15 mouse cellular contexts compared by ENCODE assay signal in the genomic region with DNA sequence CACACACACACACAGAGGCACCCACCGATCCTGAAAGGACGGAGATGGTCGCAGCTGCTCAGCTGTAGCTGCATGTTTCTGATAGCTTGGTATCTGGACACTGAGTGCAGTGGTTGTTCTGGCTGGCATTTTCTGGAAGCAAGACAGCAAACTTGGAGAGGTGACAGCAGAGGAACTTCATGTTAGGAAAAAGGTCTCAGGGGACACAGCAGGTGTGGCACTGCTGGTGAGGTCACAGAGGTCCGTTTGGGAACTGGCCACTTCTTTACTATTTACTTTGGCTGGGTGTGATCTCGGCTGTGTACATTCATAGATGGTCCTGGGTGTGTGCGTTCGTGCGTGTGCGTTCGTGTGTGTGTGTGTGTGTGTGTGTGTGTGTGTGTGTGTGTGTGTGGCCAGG. TPM values are rescaled to one million over a fixed set of nuclear protein-coding genes. Genes with fewer than 3 reads are reported as not detected.
DNase-seq lines count a peak whose midpoint lies in the region; ATAC-seq and TF ChIP-seq lines count a peak whose summit lies in the region.
"Had no signal": no experiment of that assay in that cellular context is flagged by ENCODE, and none has a peak within 500 bp of the region (broad histone marks: within the 10 kb centered on the region; RNA-seq: fewer than 3 reads in every experiment).

No protein-coding gene starts in this region.

- peak; percentile 11 for DNase-seq in adrenal gland, postnatal 14 days
- no peak for DNase-seq in adrenal gland, postnatal 36 days
- DNase-seq in kidney, postnatal 14 days, result peak; percentile 14
- DNase-seq in kidney, postnatal 25 days, result no peak
- no peak for DNase-seq in liver, embryonic 14.5 days (ENCODE audit: low read depth in 3 of 3, low spot score in 3 of 3)
- DNase-seq in midbrain, embryonic 11.5 days (ENCODE audit: low spot score, missing footprints), result no peak
- DNase-seq: cerebellum, adult 11 months; cerebellum, postnatal 25 days; gastrocnemius, adult 2 months; kidney, postnatal 10 days had no signal

- H3K27me3 ChIP-seq in liver, embryonic 14.5 days (ENCODE audit: control insufficient read depth, insufficient read depth, low read length), result no peaks in the 10 kb centered on the region
- no peaks in the 10 kb centered on the region for H3K27me3 ChIP-seq in stomach, embryonic 15.5 days (replicated peaks)
- H3K27me3 ChIP-seq in midbrain, embryonic 11.5 days (ENCODE audit: control insufficient read depth, insufficient read depth, low read length), result no peaks in the 10 kb centered on the region
- H3K27me3 ChIP-seq: forebrain, embryonic 15.5 days; lung, embryonic 15.5 days; midbrain, embryonic 13.5 days had no signal

- no peak for TF ChIP-seq CTCF in liver, embryonic 14.5 days (IDR thresholded peaks at IDR 0.05; ENCODE audit: low read depth)

- no peak for TF ChIP-seq EP300 in liver, embryonic 14.5 days (IDR thresholded peaks at IDR 0.05; ENCODE audit: low read depth)

- H3K9me3 ChIP-seq in liver, embryonic 14.5 days (ENCODE audit: control insufficient read depth, low read length), result no peaks in the 10 kb centered on the region
- no peaks in the 10 kb centered on the region for H3K9me3 ChIP-seq in stomach, embryonic 15.5 days
- no peaks in the 10 kb centered on the region for H3K9me3 ChIP-seq in midbrain, embryonic 11.5 days (ENCODE audit: control insufficient read depth, low read length)
- H3K9me3 ChIP-seq: forebrain, embryonic 15.5 days; lung, embryonic 15.5 days; midbrain, embryonic 13.5 days had no signal

- no peak overlapping the region for H3K4me3 ChIP-seq in liver, embryonic 14.5 days (ENCODE audit: insufficient read depth in 1 of 2, low read depth in 2 of 2, low read length in 2 of 2)
- no peak overlapping the region for H3K4me3 ChIP-seq in stomach, embryonic 15.5 days (replicated peaks)
- H3K4me3 ChIP-seq in midbrain, embryonic 11.5 days (ENCODE audit: low read depth, low read length), result no peak overlapping the region
- H3K4me3 ChIP-seq: forebrain, embryonic 15.5 days; gastrocnemius, adult 2 months; lung, embryonic 15.5 days; midbrain, embryonic 13.5 days had no signal

- H3K4me1 ChIP-seq in liver, embryonic 14.5 days (replicated peaks; ENCODE audit: control insufficient read depth in 2 of 2, insufficient read depth in 2 of 2, low read length in 1 of 2), result peaks cover 0 to 10% of the 10 kb centered on the region in 2 experiments; a peak in 1 of 4 replicates
- H3K4me1 ChIP-seq in stomach, embryonic 15.5 days, result peaks cover 10% of the 10 kb centered on the region
- no peaks in the 10 kb centered on the region for H3K4me1 ChIP-seq in midbrain, embryonic 11.5 days (ENCODE audit: control insufficient read depth, insufficient read depth, low read length)

- H3K36me3 ChIP-seq in liver, embryonic 14.5 days (replicated peaks; ENCODE audit: control insufficient read depth, insufficient read depth, low read depth), result no peaks in the 10 kb centered on the region
- H3K36me3 ChIP-seq in stomach, embryonic 15.5 days, result no peaks in the 10 kb centered on the region
- no peaks in the 10 kb centered on the region for H3K36me3 ChIP-seq in midbrain, embryonic 11.5 days (ENCODE audit: control insufficient read depth, insufficient read depth, low read length)
- H3K36me3 ChIP-seq: forebrain, embryonic 15.5 days; lung, embryonic 15.5 days; midbrain, embryonic 13.5 days had no signal

- no peak overlapping the region for H3K4me2 ChIP-seq in liver, embryonic 14.5 days (ENCODE audit: low read depth)
- H3K4me2 ChIP-seq in stomach, embryonic 15.5 days, result no peak overlapping the region
- H3K4me2 ChIP-seq in midbrain, embryonic 11.5 days, result no peak overlapping the region
- H3K4me2 ChIP-seq: forebrain, embryonic 15.5 days; lung, embryonic 15.5 days; midbrain, embryonic 13.5 days had no signal

- H3K27ac ChIP-seq in liver, embryonic 14.5 days, result no peak overlapping the region
- no peak overlapping the region for H3K27ac ChIP-seq in stomach, embryonic 15.5 days
- no peak overlapping the region for H3K27ac ChIP-seq in midbrain, embryonic 11.5 days (ENCODE audit: low read depth, low read length)
- H3K27ac ChIP-seq: forebrain, embryonic 15.5 days; gastrocnemius, adult 2 months; lung, embryonic 15.5 days; midbrain, embryonic 13.5 days had no signal

- no peak overlapping the region for H3K9ac ChIP-seq in liver, embryonic 14.5 days (replicated peaks)
- H3K9ac ChIP-seq in stomach, embryonic 15.5 days, result no peak overlapping the region
- H3K9ac ChIP-seq in midbrain, embryonic 11.5 days (ENCODE audit: low read length), result no peak overlapping the region
- H3K9ac ChIP-seq: forebrain, embryonic 15.5 days; lung, embryonic 15.5 days; midbrain, embryonic 13.5 days had no signal

- ATAC-seq in liver, embryonic 14.5 days (ENCODE audit: insufficient read depth), result peak; percentile 47; the same call in 1 of the 2 replicates
- 0 out of 2 replicates have a peak, but pooled peaks have one; percentile 61 for ATAC-seq in stomach, embryonic 15.5 days (ENCODE audit: insufficient read depth, low FRiP score, low read depth)
- no peak for ATAC-seq in midbrain, embryonic 11.5 days (ENCODE audit: low FRiP score)
- no peak for ATAC-seq in megakaryocyte, adult 5-6 weeks (ENCODE audit: poor library complexity, severe bottlenecking)
- ATAC-seq: forebrain, embryonic 15.5 days; midbrain, embryonic 13.5 days had no signal

- 55% methylated on average over 10 of the region's 10 CpGs for WGBS in liver, embryonic 14.5 days (ENCODE audit: insufficient replicate concordance)
- 66% methylated on average over 10 of the region's 10 CpGs for WGBS in stomach, embryonic 15.5 days
- 80% methylated on average over 10 of the region's 10 CpGs for WGBS in midbrain, embryonic 11.5 days

RNA-seq across cellular contexts. Expression of a gene that starts 15.4 kb away (rescaled TPM):
- 48.4 and 54.3 TPM in 2 replicates for total RNA-seq in adrenal gland, postnatal 14 days (2021)
- total RNA-seq in adrenal gland, postnatal 36 days (2021), result 10 to 100 TPM; 36.1 to 38.7 TPM
- 1.6 and 2.7 TPM in 2 replicates for polyA plus RNA-seq in liver, embryonic 14.5 days (2012; rRNA removed)
- 4.2 and 4.3 TPM in 2 replicates for polyA plus RNA-seq in liver, embryonic 14.5 days (2014; fragmentation: Nextera tagmentation; extraction: Ambion mirVana)
- polyA plus RNA-seq in stomach, embryonic 15.5 days (2015; fragmentation: Nextera tagmentation; extraction: Ambion mirVana), result 19.3 and 21.6 TPM in 2 replicates
- polyA plus RNA-seq in midbrain, embryonic 11.5 days (2014; fragmentation: Nextera tagmentation; extraction: Ambion mirVana), result 43.9 and 55.0 TPM in 2 replicates
- total RNA-seq in megakaryocyte, adult 5-6 weeks (2015), result 20.4 and 21.8 TPM in 2 replicates
- 31.6 and 32.5 TPM in 2 replicates for total RNA-seq in megakaryocyte, adult 5-6 weeks (2017)

Comparison
In these comparisons a context has a peak if more than half of its experiments do, and no peak if none do; other contexts are left out.
1. DNase-seq: peak in adrenal gland, postnatal 14 days (single experiment) and kidney, postnatal 14 days (single experiment); none in adrenal gland, postnatal 36 days (0 of 2), kidney, postnatal 25 days (0 of 2), liver, embryonic 14.5 days (0 of 3) and midbrain, embryonic 11.5 days (single experiment).
2. ATAC-seq: peak in liver, embryonic 14.5 days (single experiment) and stomach, embryonic 15.5 days (single experiment); none in midbrain, embryonic 11.5 days (single experiment) and megakaryocyte, adult 5-6 weeks (single experiment).